Mouse (Mus musculus) thymus, adult 2 months (tissue): Measurements from ENCODE around the gene Glg1. TPM values are rescaled to one million over a fixed set of nuclear protein-coding genes. Genes with fewer than 3 reads are reported as not detected.

Experiments
- DNase-seq: peaks from one replicate; pipeline ENCODE4 v3.0.0; 2021
- H3K27ac ChIP-seq: fragments of 200-500 bp; 2 replicates; pipeline ENCODE4 v1.5.1; 2012; ENCODE audit warnings: low read length, control low read depth; ENCODE audit not compliant: control insufficient read depth, insufficient read depth
- H3K27me3 ChIP-seq: fragments of 200-500 bp; 2 replicates; pipeline ENCODE4 v1.6.1; 2012; ENCODE audit warnings: mild to moderate bottlenecking, low read length, moderate library complexity, mixed read lengths; ENCODE audit not compliant: control insufficient read depth, insufficient read depth
- H3K36me3 ChIP-seq: fragments of 200-500 bp; 2 replicates; pipeline ENCODE4 v1.6.1; 2012; ENCODE audit warnings: mild to moderate bottlenecking, low read length, moderate library complexity; ENCODE audit not compliant: control insufficient read depth, insufficient read depth
- H3K4me1 ChIP-seq: fragments of 200-500 bp; replicated peaks from 2 replicates; pipeline ENCODE4 v1.6.1; 2012; ENCODE audit warnings: low read length; ENCODE audit not compliant: control insufficient read depth, insufficient read depth
- H3K4me3 ChIP-seq: fragments of 200-500 bp; 2 replicates; pipeline ENCODE4 v1.5.1; 2012; ENCODE audit warnings: mild to moderate bottlenecking, low read length, control low read depth, moderate library complexity; ENCODE audit not compliant: control insufficient read depth, insufficient read depth
- CTCF ChIP-seq: fragments of 200-500 bp; IDR thresholded peaks from 2 replicates; pipeline ENCODE4 v1.5.1; 2012; ENCODE audit warnings: mild to moderate bottlenecking, control low read depth, low read length, moderate library complexity, borderline replicate concordance; ENCODE audit not compliant: control insufficient read depth, poor library complexity, insufficient read depth; ENCODE audit errors: extremely low read depth
- POLR2A ChIP-seq: fragments of 200-500 bp; IDR thresholded peaks from 2 replicates; pipeline ENCODE4 v1.6.1; 2012; ENCODE audit warnings: mild to moderate bottlenecking, low read length, control low read depth, moderate library complexity; ENCODE audit not compliant: control insufficient read depth, poor library complexity, insufficient read depth; ENCODE audit errors: extremely low read depth
- WGBS: fragments of 180-500 bp; shearing (Covaris S2); methylation state at CpG from one replicate; pipeline ENCODE4 v1.1.7; 2018; 5-methylcytosine and 5-hydroxymethylcytosine counted together
- polyA plus RNA-seq: library from polyadenylated mRNA; depleted of rRNA; stranded (reverse); fragments of >200 nt; gene quantifications from 2 replicates; pipeline ENCODE4 v1.2.3, GENCODE M21; 2012

The Glg1 gene
- polyA plus RNA-seq, 1 experiment, result 45.3 TPM

- H3K4me1 ChIP-seq, result no peaks in the 10 kb centered on the region
- no peak overlapping the region for H3K4me3 ChIP-seq
- H3K36me3 ChIP-seq, result 0 out of 2 replicates have a peak, but pooled peaks cover 3% of the 10 kb centered on the region
- H3K27ac ChIP-seq, result no peak overlapping the region
- H3K27me3 ChIP-seq, result no peaks in the 10 kb centered on the region
- DNase-seq, result no peak
- TF ChIP-seq CTCF (no peak), POLR2A (no peak)
- whole genome bisulfite sequencing, result 98% methylated on average over 2 of the region's 2 CpGs
Measured at GRCm38 (mm10) chr8:111203341-111203740, 55.7 kb downstream of the Glg1 start.

GRCm38 (mm10) chr8:111197966-111198365 lies 61.0 kb downstream of the Glg1 start:
- DNase-seq, result no peak
- no peak overlapping the region for H3K27ac ChIP-seq
- no peak overlapping the region for H3K4me3 ChIP-seq
- no peaks in the 10 kb centered on the region for H3K27me3 ChIP-seq
- peaks cover 27% of the 10 kb centered on the region for H3K36me3 ChIP-seq
- TF ChIP-seq POLR2A (no peak), CTCF (no peak)
- no peaks in the 10 kb centered on the region for H3K4me1 ChIP-seq
- WGBS, result 99% methylated on average over 3 of the region's 3 CpGs

DNA sequence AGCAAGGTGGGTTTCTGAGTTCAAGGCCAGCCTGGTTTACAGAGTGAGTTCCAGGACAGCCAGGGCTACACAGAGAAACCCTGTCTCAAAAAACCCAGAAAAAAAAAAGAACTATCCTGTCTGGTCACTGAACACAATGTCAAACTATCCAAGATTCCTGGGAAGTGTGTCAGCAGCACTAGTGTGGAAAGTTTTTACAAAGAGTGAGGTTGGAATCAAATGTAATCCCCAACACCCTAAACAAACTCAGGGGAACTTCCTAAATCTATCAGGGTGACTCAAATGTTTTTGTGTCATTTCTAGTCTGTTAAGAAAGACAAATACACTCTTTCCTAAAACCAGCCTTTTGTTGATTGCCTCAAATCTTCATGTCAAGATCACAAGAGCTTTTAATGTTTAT lies 62.8 kb downstream of the Glg1 start:
- H3K36me3 ChIP-seq, result peaks cover 32% of the 10 kb centered on the region
- no peaks in the 10 kb centered on the region for H3K4me1 ChIP-seq

DNA sequence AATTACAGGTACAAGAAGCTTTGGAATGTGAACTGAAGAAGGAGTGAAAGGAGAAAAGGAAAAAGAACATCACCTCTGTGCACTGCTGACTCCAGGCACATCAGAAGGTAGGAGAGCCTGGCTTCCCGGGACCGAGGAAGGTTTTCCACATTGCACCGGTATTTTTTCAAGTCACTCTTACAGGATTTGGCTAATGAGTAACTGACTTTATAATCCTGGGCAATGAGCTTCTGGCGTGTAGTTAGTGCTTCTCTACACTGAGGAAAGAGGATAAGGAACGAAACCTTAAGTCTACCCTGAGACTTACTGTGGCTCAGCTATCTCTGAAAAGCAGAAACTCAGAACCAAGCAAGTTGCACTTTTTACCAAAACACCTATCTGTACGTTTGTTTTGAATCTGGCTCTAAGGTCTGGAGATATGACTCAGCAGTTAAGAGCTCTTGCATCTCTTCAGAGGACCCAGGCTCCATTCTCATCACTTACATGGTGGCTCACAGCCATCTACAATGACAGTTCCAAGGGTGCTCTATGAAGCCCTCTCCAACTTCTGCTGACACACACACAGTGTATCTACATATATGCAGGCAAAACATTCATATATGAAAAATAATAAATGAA lies 70.3 kb downstream of the Glg1 start:
- Histone ChIP-seq H3K4me3 (no peak overlapping the region), H3K4me1 (no peaks in the 10 kb centered on the region), H3K36me3 (peaks cover 32% of the 10 kb centered on the region), H3K27me3 (no peaks in the 10 kb centered on the region), H3K27ac (no peak overlapping the region)
- DNase-seq, result no peak
- no peak for TF ChIP-seq POLR2A
- TF ChIP-seq CTCF, result no peak
- 94% methylated on average over 6 of the region's 6 CpGs for WGBS

More for the DNA sequence above, 62.8 kb downstream of the Glg1 start:
- H3K4me3 ChIP-seq, result no peak overlapping the region
- TF ChIP-seq CTCF (no peak), POLR2A (no peak)
- no peak for DNase-seq
- H3K27ac ChIP-seq, result no peak overlapping the region
- H3K27me3 ChIP-seq, result no peaks in the 10 kb centered on the region

GRCm38 (mm10) chr8:111187470-111187869 lies 71.5 kb downstream of the Glg1 start:
- no peak overlapping the region for H3K27ac ChIP-seq
- no peaks in the 10 kb centered on the region for H3K27me3 ChIP-seq
- no peak overlapping the region for H3K4me3 ChIP-seq
- peaks cover 36% of the 10 kb centered on the region for H3K36me3 ChIP-seq
- TF ChIP-seq CTCF (no peak), POLR2A (no peak)
- H3K4me1 ChIP-seq, result no peaks in the 10 kb centered on the region
- DNase-seq, result no peak
- WGBS, result 98% methylated on average over 7 of the region's 7 CpGs

DNA sequence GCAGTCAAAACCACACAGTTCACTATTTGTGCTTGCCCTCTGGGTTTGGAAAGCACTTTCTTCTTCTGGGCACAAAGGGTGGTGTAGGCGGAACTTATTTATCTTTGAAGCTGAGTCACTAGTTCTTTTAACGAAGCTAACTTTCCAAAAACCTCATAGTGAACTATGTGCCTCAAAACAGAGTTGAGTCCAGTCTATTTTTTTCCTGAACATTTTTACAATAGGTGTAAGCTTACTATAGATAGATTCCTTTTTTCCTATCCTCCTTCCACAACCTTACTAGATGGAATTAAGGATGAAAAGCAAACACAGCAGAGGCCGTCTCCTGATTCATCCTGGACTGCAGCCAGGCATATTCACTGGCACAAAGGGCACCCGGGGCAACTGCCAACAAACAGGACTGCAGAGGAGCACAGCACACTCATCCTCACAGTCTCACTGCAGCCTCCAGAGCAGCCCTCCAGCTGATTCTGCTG lies 73.5 kb downstream of the Glg1 start:
- Histone ChIP-seq H3K27me3 (no peaks in the 10 kb centered on the region), H3K4me1 (no peaks in the 10 kb centered on the region), H3K4me3 (no peak overlapping the region), H3K27ac (no peak overlapping the region), H3K36me3 (peaks cover 43% of the 10 kb centered on the region)
- WGBS, result 89% methylated on average over 4 of the region's 4 CpGs
- no peak for DNase-seq
- TF ChIP-seq POLR2A (no peak), CTCF (no peak)

DNA sequence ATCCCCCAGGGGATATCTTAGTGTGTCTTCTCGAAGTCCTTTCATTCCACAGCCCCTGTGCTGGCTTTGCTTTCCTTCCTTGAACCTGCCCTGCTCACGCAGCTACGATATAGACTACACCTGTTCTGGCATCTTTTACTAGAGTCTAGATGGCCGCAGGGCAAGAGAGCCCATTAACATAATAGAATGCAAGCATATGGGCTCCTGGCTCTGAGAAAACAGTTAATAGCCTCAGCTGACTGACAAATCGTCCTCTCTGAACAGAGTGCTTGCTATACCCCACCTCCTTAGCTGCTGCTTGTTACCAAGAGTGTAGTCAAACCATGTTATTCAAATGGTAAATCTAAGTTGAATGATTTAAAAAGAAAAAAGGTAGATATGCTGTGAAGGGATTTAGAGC lies 87.4 kb downstream of the Glg1 start:
- TF ChIP-seq POLR2A, result no peak
- TF ChIP-seq CTCF, result no peak
- Histone ChIP-seq H3K4me1 (no peaks in the 10 kb centered on the region), H3K36me3 (peaks cover 63% of the 10 kb centered on the region), H3K27me3 (no peaks in the 10 kb centered on the region), H3K27ac (no peak overlapping the region), H3K4me3 (no peak overlapping the region)
- WGBS, result 97% methylated on average over 5 of the region's 5 CpGs
- no peak for DNase-seq
